Mouse (Mus musculus) frontal cortex, adult (tissue): ENCODE data around the gene Taldo1.

Experiments used
- ATAC-seq: cut with Nextera tagmentation; 2 replicates; pipeline ENCODE4 v1.9.2; 2017; ENCODE audit warnings: mild to moderate bottlenecking, moderate library complexity, mixed read lengths; ENCODE audit not compliant: low TSS enrichment

Gene Taldo1

DNA sequence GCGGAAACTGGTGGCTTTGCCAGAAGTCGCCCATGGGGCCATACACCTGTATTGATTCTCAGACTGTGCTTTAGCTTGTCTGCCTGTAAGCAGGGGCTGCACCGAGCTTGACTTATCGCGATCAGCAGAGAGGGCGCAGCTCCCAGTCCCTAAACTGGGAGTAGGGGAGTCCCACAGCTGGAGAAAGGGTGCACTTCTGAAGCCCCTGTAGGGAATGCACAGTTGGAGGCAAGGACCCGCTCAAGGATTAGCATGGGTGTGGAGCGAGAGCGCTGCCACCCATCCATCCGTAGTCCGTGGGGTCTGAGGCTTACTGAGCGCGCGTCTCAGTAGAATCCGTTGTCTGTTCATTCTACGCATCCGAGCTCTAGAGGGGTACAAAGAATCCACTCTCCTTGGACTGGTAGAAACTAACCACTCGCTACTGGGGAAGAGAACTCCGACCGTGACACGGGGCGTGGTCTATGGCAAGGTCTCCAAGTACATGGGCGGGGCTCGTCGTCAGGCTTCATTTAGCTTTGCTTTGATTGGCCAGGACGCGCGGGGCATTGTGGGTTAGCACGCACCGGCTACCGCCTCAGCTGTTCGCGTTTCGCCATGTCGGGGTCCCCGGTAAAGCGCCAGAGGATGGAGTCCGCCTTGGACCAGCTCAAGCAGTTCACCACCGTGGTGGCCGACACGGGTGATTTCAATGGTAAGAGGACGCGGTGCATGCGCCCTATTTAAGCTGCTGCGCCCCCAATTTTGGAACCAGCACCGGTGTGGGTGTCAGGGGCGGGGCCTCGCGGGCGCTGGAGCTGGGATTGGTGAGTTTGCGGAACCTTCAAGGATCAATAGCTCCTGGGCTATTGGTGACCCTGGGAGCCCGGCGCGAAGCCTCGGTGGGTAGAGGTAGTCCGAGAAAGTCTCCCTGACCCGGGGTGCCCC lies at the start of gene Taldo1:
Gene Taldo1, plus strand, starts transcription at position 575 of the 927 bp plus-strand sequence.
- peak; percentile 94 for ATAC-seq

DNA sequence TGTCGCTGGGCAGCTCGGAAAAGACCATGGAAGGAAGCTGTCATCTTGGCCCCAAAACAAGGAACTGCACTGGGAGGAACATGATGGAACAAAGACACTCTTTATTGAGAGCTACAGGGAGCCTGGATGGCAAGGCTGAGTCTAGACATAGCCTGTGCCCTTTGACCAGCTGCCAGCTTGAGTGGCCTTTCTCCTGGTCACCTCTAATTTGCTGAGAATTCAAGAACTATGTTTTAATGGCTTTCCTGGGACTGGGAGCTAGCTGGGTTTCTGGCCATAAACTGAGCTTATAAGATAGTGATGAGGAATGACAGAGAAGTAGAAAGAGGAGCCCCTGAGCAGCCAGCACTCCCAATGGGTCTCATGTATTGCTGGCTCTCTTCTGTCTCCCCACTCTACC lies 48.8 kb upstream of the Taldo1 start:
- no peak for ATAC-seq

DNA sequence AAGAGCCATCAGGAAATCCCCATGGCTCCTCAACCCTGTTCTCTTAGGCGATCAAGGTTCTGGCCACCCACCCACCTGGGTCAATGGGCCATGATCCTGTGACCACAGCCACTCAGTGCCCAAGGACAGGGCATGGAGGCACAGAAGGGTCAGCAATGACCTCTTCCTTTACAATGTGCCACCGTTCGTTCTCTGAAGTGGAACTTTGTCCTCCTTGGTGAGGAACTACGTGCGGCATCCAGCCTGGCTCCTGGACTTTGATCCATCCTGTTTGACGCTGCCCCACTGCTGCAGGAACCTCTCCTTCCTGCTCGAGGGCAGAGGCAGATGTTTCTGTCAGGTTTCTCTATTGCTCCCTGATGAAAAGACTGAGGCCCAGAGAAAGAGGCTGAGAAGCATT lies 48.3 kb upstream of the Taldo1 start:
- no peak for ATAC-seq

DNA sequence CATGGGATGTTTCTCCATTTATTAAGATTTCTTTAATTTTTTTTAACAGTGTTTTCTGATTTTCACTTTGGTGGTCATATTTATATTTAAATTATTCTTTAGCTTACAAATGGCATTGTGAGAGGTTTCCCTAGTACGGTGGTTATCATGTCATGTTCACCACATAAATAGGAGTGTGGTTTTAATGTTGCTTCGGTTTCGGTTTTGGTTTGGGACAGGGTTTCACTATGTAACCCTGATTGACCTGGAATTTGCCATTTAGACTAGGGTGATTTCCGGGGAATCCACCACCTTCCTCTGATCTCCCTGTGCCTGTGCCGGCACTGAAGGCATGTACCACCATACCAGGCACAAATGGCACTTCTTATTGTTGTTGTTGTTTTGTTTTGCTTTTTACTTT lies 47.2 kb upstream of the Taldo1 start:
- ATAC-seq, result no peak

DNA sequence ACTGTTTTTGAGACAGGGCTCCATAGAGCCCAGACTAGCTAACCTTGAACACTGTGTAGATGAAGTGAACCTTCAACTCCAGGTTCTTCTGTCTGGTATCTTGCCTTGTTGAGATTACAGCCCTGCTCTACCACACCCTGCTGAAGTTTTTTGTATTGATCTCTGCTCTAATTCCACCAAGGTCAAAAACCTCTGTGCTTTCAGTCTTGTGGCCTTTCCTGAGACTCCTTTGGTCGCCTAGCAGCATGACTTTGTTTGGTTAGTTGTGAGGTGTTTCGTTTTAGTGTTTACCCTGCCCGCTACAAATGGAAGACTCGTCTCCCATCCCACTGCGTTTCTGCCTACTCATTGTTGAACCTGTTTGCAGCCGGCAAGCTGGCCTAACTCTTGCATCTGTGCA lies 40.9 kb upstream of the Taldo1 start:
- ATAC-seq, result no peak

DNA sequence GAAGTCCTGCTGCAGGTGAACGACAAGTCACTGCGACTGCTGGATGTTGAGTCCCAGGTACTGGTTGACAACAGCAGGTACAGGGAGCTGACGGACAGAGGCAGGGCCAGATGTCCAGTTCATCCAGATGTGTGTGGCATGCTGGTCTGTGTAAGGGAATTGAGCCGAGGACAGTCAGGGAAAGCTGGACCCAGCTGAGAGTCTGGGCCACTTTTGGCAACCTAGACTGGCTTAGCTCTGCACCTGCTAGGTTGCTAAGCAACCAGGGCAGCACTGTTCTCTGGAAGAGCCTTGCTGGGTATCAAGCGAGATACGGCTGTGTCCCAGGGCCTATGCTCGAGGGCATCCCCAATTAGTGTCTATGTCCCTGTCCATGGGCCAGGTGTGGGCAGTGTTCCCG lies 36.9 kb upstream of the Taldo1 start:
- peak; percentile 79 for ATAC-seq

DNA sequence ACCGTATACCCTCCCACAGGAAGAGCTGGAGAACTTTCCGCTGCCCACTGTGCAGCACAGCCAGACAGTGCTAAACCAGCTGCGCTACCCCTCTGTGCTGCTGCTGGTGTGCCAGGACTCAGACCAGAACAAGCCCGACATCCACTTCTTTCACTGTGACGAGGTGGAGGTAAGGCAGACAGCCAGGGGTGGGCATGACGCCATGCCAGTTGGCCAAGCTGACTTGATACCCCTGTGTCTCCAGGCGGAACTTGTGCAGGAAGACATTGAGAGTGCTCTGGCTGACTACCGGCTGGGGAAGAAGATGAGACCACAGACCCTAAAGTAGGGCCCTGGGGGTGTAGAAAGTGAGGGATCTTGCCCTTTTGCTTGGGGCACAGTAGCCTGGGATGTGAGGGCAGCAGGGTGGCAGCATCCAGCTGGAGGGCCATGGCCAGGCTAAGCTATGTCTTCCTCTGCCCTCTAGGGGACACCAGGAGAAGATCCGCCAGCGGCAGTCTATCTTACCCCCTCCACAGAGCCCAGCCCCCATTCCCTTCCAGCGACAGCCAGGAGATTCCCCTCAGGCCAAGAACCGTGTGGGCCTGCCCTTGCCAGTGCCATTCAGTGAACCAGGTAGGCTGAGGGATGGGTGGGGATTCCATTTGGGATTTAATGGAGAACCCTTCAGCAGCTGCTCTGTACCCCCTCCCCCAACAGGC lies 36.2 kb upstream of the Taldo1 start:
- ATAC-seq, result peak; percentile 62; the same call in 1 of the 2 replicates

DNA sequence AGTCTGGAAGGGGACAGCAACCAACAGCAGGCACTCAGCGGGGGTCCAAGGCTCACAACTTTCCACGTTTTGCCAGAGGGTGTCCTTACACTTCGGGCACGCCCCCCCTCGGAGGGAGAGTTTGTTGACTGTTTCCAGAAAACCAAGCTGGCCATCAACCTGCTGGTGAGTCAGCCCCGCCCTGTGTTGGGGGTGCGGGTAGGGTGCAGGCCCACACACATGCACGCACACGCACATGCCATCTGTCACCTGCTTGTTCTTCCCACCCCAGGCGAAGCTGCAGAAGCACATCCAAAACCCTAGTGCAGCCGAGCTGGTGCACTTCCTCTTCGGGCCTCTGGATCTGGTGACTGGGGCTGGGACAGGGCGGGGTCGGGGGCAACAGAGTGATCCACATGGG lies 35.0 kb upstream of the Taldo1 start:
- ATAC-seq, result peak; percentile 38; the same call in 1 of the 2 replicates

DNA sequence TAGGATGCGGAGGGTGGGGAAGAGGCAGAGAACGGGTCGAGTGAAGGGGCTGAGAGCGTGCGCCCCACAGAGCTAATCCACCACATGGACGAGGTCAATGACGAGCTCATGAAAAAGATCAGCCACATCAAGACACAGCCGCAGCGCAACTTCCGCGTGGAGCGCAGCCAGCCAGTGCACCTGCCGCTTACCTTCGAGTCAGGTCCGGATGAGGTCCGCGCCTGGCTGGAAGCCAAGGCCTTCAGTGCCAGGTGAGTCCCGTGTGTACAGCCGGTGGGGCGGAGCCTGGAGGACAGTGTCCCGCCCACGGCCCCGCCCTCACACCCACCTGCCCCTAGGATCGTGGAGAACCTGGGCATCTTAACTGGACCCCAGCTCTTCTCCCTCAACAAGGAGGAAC lies 30.5 kb upstream of the Taldo1 start:
- no peak for ATAC-seq

DNA sequence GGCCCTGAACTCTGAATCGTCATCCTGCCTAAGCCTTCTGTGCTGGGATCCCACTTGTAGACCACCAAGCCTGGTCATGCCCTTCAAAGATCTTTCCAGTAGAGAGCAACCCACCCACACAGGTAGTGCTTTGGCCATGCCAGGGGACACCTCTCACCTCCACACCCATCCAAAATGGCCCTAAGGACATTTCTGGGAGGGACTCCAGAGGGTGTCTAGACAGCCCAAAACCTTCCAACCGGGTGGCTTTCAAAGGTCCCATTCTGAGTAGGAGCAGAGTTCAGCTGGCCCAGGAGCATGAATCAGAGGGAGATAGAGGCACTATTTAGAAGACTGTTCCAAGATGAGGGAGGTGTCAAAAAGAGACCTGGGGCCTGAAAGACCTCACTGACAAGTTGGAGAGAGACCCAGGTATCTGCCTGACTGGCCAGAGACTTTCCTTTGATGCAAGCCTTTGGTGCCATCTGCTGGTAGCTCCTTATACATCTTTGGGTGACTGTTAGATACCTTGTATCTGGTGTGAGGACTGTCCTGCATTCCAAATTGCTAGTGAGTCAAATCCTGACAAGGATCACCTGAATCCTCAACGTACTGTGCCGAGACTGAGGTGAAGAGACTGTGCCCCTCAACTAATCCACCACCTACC lies 28.8 kb upstream of the Taldo1 start:
- peak; percentile 82 for ATAC-seq

DNA sequence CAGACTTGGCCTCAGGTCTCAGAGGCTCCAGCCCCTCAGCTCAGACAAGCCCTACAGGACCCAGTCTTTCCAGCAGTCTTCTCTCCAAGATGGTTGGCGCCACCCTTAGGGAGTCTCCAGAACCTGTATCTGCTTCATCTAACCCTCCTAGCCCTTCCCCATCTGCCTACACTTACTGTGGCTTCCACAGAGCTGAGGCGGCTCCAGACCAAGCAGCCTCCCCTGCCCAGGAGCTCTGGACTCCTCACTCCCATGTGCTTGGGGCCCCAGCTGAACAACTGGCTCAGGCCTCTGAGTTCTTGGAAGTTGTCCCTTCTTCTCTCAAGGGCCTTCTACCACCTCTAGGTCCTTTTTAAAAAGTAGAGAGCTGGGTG lies 28.3 kb upstream of the Taldo1 start:
- ATAC-seq, result no peak; the same call in 1 of the 2 replicates

DNA sequence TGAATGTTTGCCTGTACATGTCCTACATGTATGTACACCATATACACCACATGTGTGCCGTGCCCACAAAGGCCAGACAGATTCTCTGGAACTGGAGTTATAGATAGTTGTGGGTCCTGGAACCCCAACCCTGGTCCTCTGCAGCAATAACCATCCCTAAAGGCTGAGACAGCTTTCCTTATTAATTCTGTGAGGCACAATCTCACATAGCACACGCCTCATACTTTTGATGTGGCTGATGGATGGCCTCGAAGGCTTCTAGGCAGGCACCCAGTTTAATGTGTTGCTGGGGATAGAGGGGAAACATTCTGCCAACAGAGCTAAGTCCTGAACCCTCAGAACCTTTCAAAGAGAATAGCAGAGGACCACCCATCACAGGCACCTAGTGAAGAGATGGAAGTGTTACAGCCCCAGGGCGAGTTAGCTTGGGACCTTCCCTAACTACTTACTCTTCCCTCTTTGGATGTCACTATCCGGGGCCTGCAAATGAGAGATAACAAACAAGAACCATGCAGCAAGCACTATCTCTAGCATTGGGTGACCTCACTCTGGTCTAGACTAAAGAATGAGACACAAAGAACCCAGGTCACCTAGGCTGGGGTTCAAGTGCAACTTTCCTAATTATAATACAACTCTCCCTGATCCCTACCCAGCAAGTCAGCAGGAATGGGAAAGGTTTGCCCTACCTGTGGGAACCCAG lies 27.5 kb upstream of the Taldo1 start:
- ATAC-seq, result no peak

DNA sequence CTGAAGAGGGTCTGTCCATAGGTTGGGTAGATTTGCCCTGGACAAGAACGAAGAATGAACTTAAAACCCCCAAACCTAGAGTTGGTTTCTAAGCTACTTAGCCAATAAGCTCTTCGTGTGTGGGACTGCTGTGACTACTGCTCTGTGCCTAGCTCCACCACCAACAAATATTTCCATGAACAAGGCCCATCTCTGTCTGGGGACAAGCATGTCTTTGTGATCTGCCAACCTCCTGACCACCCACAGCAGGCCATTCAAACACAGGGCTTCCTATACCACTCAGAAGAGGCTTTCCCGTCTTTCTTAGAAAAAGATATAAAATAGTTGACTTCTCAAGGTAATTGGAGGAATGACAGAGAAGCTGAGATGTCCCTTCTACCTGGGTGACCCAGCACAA lies 27.0 kb upstream of the Taldo1 start:
- ATAC-seq, result no peak; the same call in 1 of the 2 replicates

DNA sequence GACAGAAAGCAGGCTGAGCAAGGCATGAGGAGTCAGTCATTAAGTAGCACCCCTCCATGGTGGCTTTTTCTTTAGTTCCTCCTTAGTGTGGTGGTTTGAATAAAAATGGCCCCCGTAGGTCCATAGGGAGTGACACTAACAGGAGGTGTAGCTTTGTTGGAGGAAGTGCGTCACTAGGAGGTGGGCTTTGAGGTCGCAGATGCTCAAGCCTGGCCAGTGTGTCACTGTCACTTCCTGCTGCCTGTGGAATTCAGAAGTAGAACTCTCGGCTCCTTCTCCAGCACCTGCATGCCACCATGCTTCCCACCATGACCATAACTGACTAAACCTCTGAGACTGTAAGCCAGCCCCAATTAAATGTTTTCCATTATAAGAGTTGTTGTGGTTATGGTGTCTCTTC lies 24.6 kb upstream of the Taldo1 start:
- ATAC-seq, result no peak

DNA sequence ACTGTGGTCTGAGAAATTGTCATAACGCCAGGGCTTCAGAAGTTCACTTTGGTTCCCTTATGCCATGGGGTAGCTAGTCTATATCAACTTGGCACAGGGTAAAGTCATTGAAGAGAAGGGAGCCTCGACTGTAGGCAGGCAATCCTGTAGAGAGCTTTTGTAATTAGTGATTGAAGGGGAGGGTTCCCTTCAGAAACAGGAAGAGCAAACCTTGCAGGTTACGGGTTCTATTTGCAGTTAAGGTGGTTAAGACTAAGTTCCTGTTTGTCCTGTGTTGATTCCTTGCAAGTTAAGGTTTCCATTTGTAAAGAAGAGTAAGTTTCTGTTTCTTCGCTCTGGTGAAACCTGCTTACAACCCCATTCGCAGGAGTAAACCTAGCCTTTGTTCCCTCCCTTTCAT lies 22.1 kb upstream of the Taldo1 start:
- no peak for ATAC-seq

DNA sequence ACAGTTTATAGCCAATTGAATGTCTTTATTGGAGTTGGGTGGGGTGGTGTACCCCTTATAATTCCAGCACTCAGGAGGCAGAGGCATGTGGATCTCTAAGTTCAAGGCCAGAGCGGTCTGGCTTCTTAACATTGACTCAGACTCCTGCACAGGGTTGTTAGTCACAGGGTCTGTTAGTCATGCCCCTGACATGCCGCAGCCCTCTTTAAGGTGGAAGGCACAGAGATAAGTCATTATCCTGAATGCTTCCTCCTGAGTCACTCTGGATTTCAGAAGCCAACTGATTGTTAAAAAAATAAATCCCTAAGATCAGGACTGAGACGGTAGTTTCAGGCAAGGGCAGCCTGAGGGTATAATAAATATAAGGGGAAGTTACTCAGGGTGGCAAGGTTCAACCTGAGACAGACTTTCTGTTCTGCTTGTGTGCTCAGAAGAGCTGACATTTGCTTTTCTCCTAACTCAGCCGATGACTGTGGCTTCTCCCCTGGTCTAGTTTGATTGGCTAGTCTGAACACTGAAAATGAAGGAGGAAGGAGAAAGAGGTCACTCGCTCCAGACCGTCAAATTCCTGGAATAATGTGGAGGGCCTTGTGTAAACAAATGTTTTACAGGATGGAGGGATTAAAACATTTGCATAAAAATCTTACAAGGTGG lies 19.9 kb upstream of the Taldo1 start:
- ATAC-seq, result no peak

DNA sequence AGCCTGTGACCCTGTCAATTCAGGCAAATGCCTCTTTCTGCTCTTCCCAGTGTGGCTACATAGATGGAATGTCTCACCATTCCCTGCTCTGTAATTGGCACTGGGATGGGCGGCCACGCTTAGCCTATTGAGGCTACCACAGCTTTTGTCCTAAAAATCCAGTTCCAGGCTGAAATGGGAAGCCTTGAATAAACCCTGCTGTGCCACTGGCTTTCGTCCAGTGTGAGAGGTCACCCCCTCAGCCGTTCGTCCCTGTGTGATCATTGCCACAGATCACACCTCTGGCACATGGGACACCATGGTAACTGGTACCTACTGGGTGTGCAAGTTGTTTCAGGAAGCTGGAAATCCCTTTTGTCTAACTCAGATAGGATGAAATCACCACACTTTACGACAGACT lies 18.4 kb upstream of the Taldo1 start:
- ATAC-seq, result no peak

DNA sequence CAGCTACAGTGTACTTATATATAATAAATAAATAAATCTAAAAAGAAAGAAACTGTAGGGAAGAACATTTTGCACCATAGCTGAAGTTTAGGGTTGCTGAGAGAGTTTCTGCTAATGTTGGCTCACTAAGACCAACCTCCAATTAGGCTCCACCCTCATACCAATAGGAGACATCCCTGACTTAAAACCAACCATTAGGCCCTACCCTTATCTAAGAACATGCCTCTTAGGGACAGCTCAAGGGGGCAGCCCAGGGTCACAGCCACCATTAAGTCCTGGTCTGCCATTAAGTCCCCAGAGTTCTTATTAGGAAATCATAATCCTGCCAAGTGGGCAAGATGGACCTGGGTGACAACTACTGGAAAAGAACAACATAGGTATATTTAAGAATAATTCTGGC lies 17.6 kb upstream of the Taldo1 start:
- no peak for ATAC-seq

DNA sequence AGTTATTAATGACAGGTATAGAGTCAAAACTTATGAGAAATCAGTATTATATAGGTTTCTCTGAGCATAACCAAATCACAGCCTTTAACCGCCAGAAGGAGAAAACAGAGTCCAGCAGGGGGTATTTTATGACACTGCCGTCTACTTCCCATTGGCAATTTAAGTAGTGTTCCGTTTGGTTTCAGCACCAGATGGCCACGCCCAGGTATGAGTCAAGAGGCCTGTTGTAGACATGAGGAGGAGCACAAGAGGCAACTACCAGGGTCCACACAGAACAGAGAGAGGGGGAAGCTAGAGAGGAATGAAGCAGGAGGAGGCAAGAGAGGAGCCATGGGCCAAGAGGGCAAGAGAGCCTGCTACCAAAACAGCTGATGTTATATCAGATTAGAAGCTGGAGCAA lies 12.4 kb upstream of the Taldo1 start:
- ATAC-seq, result no peak

DNA sequence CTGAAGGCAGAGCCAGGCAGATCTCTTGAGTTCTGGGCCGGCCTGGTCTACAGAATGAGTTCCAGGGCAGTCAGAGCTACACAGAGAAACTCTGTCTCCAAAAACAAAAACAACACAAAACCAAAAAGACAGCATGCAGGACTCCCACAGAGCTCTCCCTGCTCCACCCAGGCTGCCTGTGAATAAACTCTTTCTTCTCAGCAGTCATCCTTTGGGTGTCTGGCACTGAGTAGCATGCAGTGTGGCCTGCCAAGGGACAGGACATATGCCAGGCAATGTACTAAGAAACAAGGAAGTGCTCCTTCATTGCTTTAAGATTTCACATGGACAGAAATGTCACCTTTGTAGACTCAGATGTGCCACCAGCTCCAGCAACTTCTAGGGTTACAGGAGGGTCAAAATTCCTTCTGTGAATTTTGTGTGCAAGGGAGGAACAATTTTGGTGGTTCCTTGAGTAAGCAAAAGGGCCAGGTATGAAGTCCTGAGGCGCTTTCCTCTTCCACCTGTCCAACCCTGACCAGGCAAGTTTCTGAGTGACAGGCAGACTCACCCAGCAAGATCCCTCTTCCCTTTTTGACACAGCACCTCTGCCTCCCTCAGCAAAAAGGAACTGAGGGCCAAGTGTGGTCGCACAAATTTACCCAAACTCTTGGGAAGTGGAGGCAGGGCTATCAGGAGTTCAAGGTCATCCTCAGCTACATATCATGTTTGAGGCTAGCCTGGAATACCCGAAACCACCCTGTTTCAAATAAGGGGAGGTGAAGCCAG lies 10.7 kb upstream of the Taldo1 start:
- ATAC-seq, result no peak
